Mouse (Mus musculus): ENCODE results near the gene Ppp4r4.

DNA sequence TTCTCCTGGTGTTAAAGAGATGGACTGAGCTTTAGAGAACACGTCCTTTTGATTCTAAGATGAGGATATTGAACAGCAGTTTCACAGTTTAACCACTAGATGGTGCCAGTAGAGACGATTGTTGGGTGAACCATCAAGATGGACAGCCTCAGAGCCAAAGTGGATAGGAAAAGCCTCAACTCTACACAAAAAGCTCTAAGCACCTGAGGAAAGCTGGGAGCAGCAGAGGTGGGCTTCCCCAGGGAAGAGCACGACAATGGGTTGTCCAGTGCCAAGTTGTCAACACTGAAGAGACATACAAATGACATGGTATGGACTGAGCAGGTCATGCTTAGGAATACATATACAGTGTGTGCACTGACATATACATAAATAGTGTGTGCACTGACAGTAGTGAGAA is 12.1 kb downstream of the Ppp4r4 start:
- no peak for TF ChIP-seq CTCF (IDR thresholded peaks at IDR 0.05; ENCODE audit: borderline replicate concordance, control insufficient read depth, extremely low read depth, insufficient read depth, low read length, poor library complexity)
- no peak for TF ChIP-seq POLR2A (IDR thresholded peaks at IDR 0.05; ENCODE audit: control insufficient read depth, extremely low read depth, insufficient read depth, low read length, poor library complexity)

All from thymus, adult 2 months (tissue).